In genomic region chr9:74249486-74249885, GRCm38 (mm10) we compare ENCODE assay signal across 21 mouse cellular contexts.
DNase-seq lines count a peak whose midpoint lies in the region; ATAC-seq and TF ChIP-seq lines count a peak whose summit lies in the region.
"Had no signal": no experiment of that assay in that cellular context is flagged by ENCODE, and none has a peak within 500 bp of the region (broad histone marks: within the 10 kb centered on the region; RNA-seq: fewer than 3 reads in every experiment).

No protein-coding gene starts in this region.

- H3K36me3 ChIP-seq in kidney, adult 2 months (ENCODE audit: control insufficient read depth, insufficient read depth, low read length) = no peaks in the 10 kb centered on the region
- no peaks in the 10 kb centered on the region for H3K36me3 ChIP-seq in kidney, embryonic 16.5 days (ENCODE audit: insufficient read depth, low read length)
- H3K36me3 ChIP-seq: forebrain, embryonic 10.5 days; intestine, embryonic 15.5 days had no signal

- 30% methylated on average over 1 of the region's 1 CpGs for WGBS in kidney, adult 2 months
- WGBS in kidney, embryonic 16.5 days = 37% methylated on average over 1 of the region's 1 CpGs

- no peak overlapping the region for H3K9ac ChIP-seq in kidney, embryonic 16.5 days (replicated peaks; ENCODE audit: low read length)
- H3K9ac ChIP-seq: forebrain, embryonic 13.5 days; intestine, embryonic 15.5 days had no signal

- H3K4me2 ChIP-seq in kidney, embryonic 16.5 days (replicated peaks; ENCODE audit: low read depth, low read length) = no peak overlapping the region
- H3K4me2 ChIP-seq: forebrain, embryonic 13.5 days; heart, embryonic 11.5 days; intestine, embryonic 15.5 days had no signal

- H3K9me3 ChIP-seq in kidney, embryonic 16.5 days (ENCODE audit: low read length) = no peaks in the 10 kb centered on the region
- H3K9me3 ChIP-seq: forebrain, embryonic 10.5 days; forebrain, embryonic 13.5 days; intestine, embryonic 15.5 days had no signal

- H3K4me1 ChIP-seq in kidney, adult 2 months (ENCODE audit: control insufficient read depth, insufficient read depth, low read length) = no peaks in the 10 kb centered on the region
- H3K4me1 ChIP-seq in kidney, embryonic 16.5 days (ENCODE audit: insufficient read depth, low read length) = no peaks in the 10 kb centered on the region
- H3K4me1 ChIP-seq: forebrain, embryonic 10.5 days; forebrain, embryonic 13.5 days; intestine, embryonic 15.5 days had no signal

- no peak for ATAC-seq in kidney, embryonic 16.5 days (ENCODE audit: low FRiP score, low TSS enrichment)
- no peak for ATAC-seq in CD4-positive, CD25-positive, alpha-beta regulatory T cell, adult 4 months
- ATAC-seq: activated CD4-positive, CD25-positive, alpha-beta regulatory T cell, adult 4 months; forebrain, embryonic 13.5 days; forebrain, embryonic 16.5 days; hindbrain, embryonic 16.5 days; intestine, embryonic 15.5 days had no signal

- H3K4me3 ChIP-seq in kidney, adult 2 months (ENCODE audit: insufficient read depth, low read depth, low read length) = no peak overlapping the region
- no peak overlapping the region for H3K4me3 ChIP-seq in kidney, embryonic 16.5 days (ENCODE audit: low read length)
- H3K4me3 ChIP-seq: forebrain, embryonic 10.5 days; forebrain, embryonic 13.5 days; intestine, embryonic 15.5 days had no signal

- peak; percentile 23 for DNase-seq in kidney, adult 2 months
- DNase-seq in retina, embryonic 14.5 days (ENCODE audit: low spot score) = peak; percentile 27
- no peak for DNase-seq in retina, postnatal 1 day
- DNase-seq in embryo, embryonic 11 days = peak; percentile 36
- DNase-seq: adrenal gland, adult 8-10 months; adrenal gland, postnatal 25 days; cerebellum, adult 11-12 months; cerebellum, adult 8-10 months; cerebellum, postnatal 10 days; cerebellum, postnatal 36 days; gastrocnemius, postnatal 10 days; gastrocnemius, postnatal 36 days had no signal

- no peak for TF ChIP-seq CTCF in kidney, adult 2 months (conservative IDR thresholded peaks at IDR 0.05; ENCODE audit: insufficient read depth, insufficient read length, low read depth, low read length)

- no peak for TF ChIP-seq POLR2A in kidney, adult 2 months (IDR thresholded peaks at IDR 0.05; ENCODE audit: low read depth, low read length)

- H3K27me3 ChIP-seq in kidney, adult 2 months (replicated peaks; ENCODE audit: control insufficient read depth, insufficient read depth, low read length) = no peaks in the 10 kb centered on the region
- H3K27me3 ChIP-seq in kidney, embryonic 16.5 days (ENCODE audit: insufficient read depth, low read length) = no peaks in the 10 kb centered on the region
- H3K27me3 ChIP-seq: forebrain, embryonic 13.5 days; intestine, embryonic 15.5 days had no signal

- no peak overlapping the region for H3K27ac ChIP-seq in kidney, adult 2 months (ENCODE audit: insufficient read depth, low read depth, low read length)
- no peak overlapping the region for H3K27ac ChIP-seq in kidney, embryonic 16.5 days (ENCODE audit: low read length)
- H3K27ac ChIP-seq: forebrain, embryonic 10.5 days; forebrain, embryonic 13.5 days; intestine, embryonic 15.5 days had no signal
